Mouse (Mus musculus): Measurements from ENCODE around the gene Rnf220. TPM values are rescaled to one million over a fixed set of nuclear protein-coding genes. Genes with fewer than 3 reads are reported as not detected.

Gene Rnf220
- polyA plus RNA-seq, 1 experiment from 2014 or later, result 68.7 TPM

DNA sequence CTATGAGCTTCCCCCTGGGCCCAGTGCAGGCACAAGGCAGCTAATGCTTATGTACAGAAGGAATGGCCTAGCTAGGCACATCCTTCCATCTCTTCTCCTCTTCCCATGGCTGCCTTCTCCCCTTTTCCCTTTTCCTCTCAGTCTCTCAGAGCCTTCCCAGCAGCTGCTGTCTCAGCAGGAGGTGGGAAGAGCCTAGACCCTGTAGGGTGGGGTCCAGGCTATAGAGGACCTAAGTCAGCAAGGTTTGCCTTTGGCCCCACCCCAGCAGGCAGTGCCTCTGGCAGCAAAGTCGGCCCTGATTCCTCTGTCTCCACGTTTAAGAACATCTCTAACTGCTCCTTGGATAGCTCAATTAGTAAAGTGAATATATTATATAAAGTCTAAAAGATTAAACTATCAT, 147.5 kb downstream of the Rnf220 start:
- Histone ChIP-seq H3K27me3 (peaks cover 79% of the 10 kb centered on the region), H3K36me3 (no peaks in the 10 kb centered on the region), H3K27ac (no peak overlapping the region), H3K4me1 (peaks cover 7% of the 10 kb centered on the region; the same call in 1 of the 2 replicates), H3K4me2 (no peak overlapping the region), H3K9ac (no peak overlapping the region), H3K4me3 (replicated peaks) (no peak overlapping the region), H3K9me3 (replicated peaks) (no peaks in the 10 kb centered on the region)
- 35% methylated on average over 2 of the region's 2 CpGs for WGBS
- ATAC-seq (replicated peaks; ENCODE audit: low FRiP score), result no peak

DNA sequence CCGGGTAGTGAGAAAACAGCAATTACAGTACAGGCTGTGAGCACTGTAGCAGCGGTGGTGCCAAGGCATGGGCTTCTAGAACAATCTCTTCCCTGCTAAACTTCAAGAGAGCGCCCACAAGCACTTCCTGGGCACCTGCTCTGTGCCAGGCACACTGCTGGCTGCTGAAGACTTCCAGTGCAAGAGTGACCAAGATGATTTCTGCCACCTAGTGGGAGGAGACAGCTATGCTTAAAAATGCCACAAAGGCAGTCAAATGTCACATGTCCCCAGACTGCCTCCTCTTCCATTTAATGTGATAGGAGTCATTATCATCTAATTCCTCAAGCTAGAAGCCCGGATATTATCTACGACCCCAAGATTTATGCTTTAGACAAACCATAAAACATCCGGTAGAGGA, 150.8 kb downstream of the Rnf220 start:
- 36% methylated on average over 6 of the region's 6 CpGs for WGBS
- H3K4me2 ChIP-seq, result no peak overlapping the region
- H3K4me1 ChIP-seq, result no peaks in the 10 kb centered on the region
- H3K27me3 ChIP-seq, result peaks cover 80% of the 10 kb centered on the region
- H3K9me3 ChIP-seq (replicated peaks), result no peaks in the 10 kb centered on the region
- no peaks in the 10 kb centered on the region for H3K36me3 ChIP-seq
- no peak overlapping the region for H3K9ac ChIP-seq
- H3K4me3 ChIP-seq (replicated peaks), result no peak overlapping the region
- no peak overlapping the region for H3K27ac ChIP-seq
- ATAC-seq (replicated peaks; ENCODE audit: low FRiP score), result 0 out of 2 replicates have a peak, but pooled peaks have one; percentile 52

DNA sequence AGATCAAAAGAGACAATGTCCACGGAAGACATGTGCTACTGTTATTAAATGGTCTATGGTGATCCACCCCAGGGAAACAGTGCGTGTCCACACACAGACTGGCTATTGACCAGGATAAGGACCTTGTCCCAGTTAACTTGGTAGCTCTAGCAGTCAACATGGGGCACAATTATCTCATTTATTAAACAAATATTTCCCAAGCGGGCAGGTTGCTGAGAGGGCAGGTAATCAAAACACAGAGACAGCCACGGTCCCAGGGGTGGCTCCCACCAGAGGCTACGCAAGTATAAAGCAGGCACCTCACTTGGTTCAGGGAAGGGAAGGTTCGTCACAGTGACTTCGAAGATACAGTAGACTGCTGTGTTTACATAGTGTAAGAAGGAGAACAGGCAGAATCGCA, 153.5 kb downstream of the Rnf220 start:
- H3K9ac ChIP-seq, result no peak overlapping the region
- WGBS, result 77% methylated on average over 8 of the region's 8 CpGs
- no peak overlapping the region for H3K27ac ChIP-seq

DNA sequence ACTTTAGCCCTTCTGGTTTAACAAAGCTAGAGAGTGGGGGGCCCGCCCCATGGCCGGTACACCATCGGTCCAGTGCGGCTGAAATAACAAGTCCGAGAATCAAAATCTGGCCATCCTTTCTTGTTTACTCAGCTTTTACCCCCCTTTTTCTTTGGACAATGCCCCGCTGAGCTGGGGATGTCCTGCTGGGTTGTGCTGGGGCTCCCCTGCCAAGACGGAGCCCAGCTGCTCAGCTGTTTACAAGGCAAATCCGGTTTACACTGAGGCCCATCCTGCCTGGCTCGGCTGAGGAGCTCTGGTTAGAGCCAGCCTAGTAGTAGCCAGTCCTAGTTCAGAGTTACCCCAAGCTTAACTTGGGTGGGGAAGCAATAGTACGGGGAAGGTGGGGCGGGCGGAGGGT, 154.1 kb downstream of the Rnf220 start:
- Histone ChIP-seq H3K9ac (no peak overlapping the region), H3K36me3 (no peaks in the 10 kb centered on the region), H3K27me3 (peaks cover 69% of the 10 kb centered on the region), H3K4me1 (no peaks in the 10 kb centered on the region), H3K27ac (no peak overlapping the region), H3K4me3 (replicated peaks) (no peak overlapping the region), H3K9me3 (replicated peaks) (no peaks in the 10 kb centered on the region), H3K4me2 (no peak overlapping the region)
- ATAC-seq (replicated peaks; ENCODE audit: low FRiP score), result no peak
- WGBS, result 49% methylated on average over 12 of the region's 12 CpGs

More for the DNA sequence above, 153.5 kb downstream of the Rnf220 start:
- ATAC-seq (replicated peaks; ENCODE audit: low FRiP score), result no peak
- H3K4me1 ChIP-seq, result no peaks in the 10 kb centered on the region
- H3K9me3 ChIP-seq (replicated peaks), result no peaks in the 10 kb centered on the region
- H3K4me3 ChIP-seq (replicated peaks), result no peak overlapping the region
- no peak overlapping the region for H3K4me2 ChIP-seq
- H3K27me3 ChIP-seq, result peaks cover 72% of the 10 kb centered on the region
- no peaks in the 10 kb centered on the region for H3K36me3 ChIP-seq

DNA sequence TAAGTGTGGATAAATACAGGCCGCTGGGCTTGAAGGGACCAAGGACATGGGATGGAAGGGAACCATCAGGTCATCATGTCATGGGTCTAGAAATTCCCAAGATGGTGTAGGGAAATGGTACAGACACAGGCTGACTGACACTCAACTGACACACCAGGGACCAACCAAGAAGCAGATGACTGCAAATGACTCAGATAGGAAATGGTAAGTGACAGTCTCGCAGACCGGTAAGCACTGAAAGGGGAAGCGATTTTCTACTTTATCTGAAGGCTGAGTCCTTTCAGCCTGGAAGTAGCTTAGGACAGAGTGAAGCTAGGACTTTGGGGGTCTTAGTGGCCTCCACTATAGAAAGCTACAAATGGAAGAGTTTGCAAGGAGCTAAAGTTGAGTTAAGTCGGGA, 155.6 kb downstream of the Rnf220 start:
- no peak for ATAC-seq (replicated peaks; ENCODE audit: low FRiP score)
- peaks cover 73% of the 10 kb centered on the region for H3K27me3 ChIP-seq
- H3K36me3 ChIP-seq, result no peaks in the 10 kb centered on the region
- no peak overlapping the region for H3K27ac ChIP-seq
- WGBS, result 90% methylated on average over 5 of the region's 5 CpGs
- no peaks in the 10 kb centered on the region for H3K9me3 ChIP-seq (replicated peaks)
- no peaks in the 10 kb centered on the region for H3K4me1 ChIP-seq
- H3K4me3 ChIP-seq (replicated peaks), result no peak overlapping the region
- no peak overlapping the region for H3K9ac ChIP-seq
- H3K4me2 ChIP-seq, result no peak overlapping the region

DNA sequence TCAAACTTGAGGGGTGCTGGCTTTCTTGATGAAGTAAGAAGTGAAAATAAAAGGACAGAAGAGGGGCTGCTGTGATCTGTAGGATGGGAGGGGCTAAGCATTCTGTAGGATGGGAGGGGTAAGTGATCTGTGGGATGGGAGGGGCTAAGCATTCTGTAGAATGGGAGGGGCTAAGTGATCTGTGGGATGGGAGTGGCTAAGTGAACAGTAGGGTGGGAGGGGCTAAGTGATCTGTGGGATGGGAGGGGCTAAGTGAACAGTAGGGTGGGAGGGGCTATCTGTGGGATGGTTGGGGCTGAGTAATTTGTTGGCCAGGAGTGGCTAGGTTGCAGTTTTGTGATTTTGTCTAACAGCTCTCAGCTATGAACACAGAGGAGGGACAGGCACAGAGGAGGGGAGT, 157.1 kb downstream of the Rnf220 start:
- H3K27ac ChIP-seq, result no peak overlapping the region
- H3K27me3 ChIP-seq, result peaks cover 76% of the 10 kb centered on the region
- no peaks in the 10 kb centered on the region for H3K36me3 ChIP-seq
- no peak overlapping the region for H3K4me2 ChIP-seq
- H3K4me1 ChIP-seq, result no peaks in the 10 kb centered on the region
- no peak overlapping the region for H3K9ac ChIP-seq
- no peak overlapping the region for H3K4me3 ChIP-seq (replicated peaks)
- H3K9me3 ChIP-seq (replicated peaks), result no peaks in the 10 kb centered on the region
- no peak for ATAC-seq (replicated peaks; ENCODE audit: low FRiP score)

DNA sequence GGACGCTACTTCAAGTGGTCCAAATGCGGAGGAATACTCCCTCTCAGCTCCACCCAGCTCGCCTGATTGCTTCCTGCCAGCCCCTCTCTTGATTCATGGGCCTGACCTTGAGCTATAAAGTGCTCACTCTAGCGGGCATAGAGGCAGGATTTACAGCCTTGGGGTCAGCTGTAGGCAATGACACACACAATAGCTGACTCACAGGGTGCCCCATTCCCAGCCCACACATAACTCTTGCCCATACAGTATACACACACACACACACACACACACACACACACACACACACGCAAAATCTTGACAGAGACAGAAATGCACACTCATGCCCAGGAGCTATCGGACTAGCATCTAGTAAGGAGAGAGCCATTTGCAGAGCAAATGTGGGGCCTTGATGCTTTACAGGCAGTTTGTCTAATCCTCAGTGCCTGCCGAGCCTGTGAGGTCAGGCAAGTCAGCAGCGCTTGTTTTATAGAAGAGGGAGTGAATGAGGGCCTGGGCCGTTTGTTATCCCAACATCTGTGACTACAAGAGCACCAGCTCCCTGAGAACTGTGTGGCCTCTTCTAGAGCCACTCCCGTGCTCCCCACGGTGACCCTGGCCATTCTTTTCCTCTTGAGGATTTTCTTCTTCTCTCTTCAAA, 165.9 kb downstream of the Rnf220 start:
- Histone ChIP-seq H3K36me3 (no peaks in the 10 kb centered on the region), H3K4me3 (replicated peaks) (no peak overlapping the region), H3K27ac (no peak overlapping the region), H3K4me1 (peaks cover 25% of the 10 kb centered on the region), H3K27me3 (peaks cover 91% of the 10 kb centered on the region), H3K9me3 (replicated peaks) (no peaks in the 10 kb centered on the region), H3K4me2 (no peak overlapping the region), H3K9ac (no peak overlapping the region)
- 12% methylated on average over 11 of the region's 11 CpGs for WGBS
- ATAC-seq (replicated peaks; ENCODE audit: low FRiP score), result peak; percentile 87

DNA sequence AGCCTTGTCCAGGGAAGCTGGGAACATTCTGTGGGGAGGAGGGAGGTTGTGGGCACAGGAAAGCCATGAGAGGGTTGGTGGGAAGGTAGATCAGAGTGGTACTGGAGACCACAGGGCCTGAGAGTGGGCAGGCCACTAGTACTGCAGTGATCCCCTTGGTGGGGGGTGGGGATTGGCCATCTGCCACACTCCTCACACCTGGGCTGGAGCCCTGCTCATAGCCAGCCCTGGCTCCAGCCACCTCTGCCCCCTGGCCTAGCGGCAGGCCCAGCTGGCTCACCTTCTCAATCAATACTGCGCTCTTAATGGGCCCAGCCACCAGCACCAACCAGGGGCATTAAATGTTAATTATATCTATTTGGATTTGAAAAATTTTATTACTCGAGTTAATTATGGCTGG, 166.7 kb downstream of the Rnf220 start:
- H3K9me3 ChIP-seq (replicated peaks), result no peaks in the 10 kb centered on the region
- H3K9ac ChIP-seq, result no peak overlapping the region
- no peak overlapping the region for H3K4me2 ChIP-seq
- H3K27ac ChIP-seq, result no peak overlapping the region
- no peaks in the 10 kb centered on the region for H3K36me3 ChIP-seq
- peaks cover 91% of the 10 kb centered on the region for H3K27me3 ChIP-seq
- no peak overlapping the region for H3K4me3 ChIP-seq (replicated peaks)
- no peak for ATAC-seq (replicated peaks; ENCODE audit: low FRiP score)
- H3K4me1 ChIP-seq, result peaks cover 25% of the 10 kb centered on the region
- WGBS, result 27% methylated on average over 3 of the region's 3 CpGs

DNA sequence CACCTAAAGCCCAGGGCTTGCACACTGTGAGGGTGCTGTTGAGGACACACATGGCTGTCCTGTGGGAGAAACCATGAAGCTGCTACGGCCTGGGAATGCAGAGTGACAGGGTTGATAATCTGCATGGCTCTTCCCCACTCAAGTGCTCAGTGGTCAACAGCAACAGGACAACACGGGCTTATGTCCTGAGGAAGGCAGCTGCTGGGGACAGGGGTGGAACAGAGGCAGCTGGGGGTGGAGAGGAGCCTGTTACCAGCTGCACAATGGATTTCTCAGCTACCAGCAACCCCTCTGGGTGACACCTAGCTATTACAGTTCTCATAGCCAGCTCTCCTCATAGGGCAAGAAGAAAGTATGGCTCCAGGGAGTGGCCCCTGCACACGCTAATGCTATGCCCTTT, 169.9 kb downstream of the Rnf220 start:
- Histone ChIP-seq H3K9ac (no peak overlapping the region), H3K4me1 (peaks cover 39% of the 10 kb centered on the region), H3K9me3 (replicated peaks) (no peaks in the 10 kb centered on the region), H3K4me2 (no peak overlapping the region), H3K27me3 (peaks cover 93% of the 10 kb centered on the region), H3K4me3 (replicated peaks) (no peak overlapping the region), H3K27ac (no peak overlapping the region), H3K36me3 (no peaks in the 10 kb centered on the region)
- 82% methylated on average over 3 of the region's 3 CpGs for WGBS
- ATAC-seq (replicated peaks; ENCODE audit: low FRiP score), result no peak

DNA sequence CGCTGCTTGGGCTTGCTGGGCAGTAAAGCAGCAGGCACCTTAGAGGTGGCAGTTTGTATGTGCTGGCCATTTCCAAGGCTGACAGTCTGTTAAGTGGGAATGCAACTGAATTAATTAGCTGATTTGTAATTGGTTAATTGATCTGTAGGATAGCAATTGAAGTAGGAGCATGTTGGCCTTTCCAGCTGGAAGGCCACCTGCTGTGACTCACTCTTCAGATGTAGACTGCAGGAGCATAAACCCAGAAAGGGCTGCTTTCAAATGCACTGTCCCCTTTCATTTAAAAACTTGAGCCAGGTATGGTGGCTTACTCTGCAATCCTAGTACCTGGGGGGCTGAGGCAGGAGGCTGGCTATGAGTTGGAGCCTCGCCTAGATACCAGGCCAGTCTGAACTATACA, 171.8 kb downstream of the Rnf220 start:
- no peaks in the 10 kb centered on the region for H3K9me3 ChIP-seq (replicated peaks)
- no peak overlapping the region for H3K4me3 ChIP-seq (replicated peaks)
- WGBS, result 82% methylated on average over 2 of the region's 2 CpGs
- H3K4me1 ChIP-seq, result peaks cover 25% of the 10 kb centered on the region
- no peak overlapping the region for H3K9ac ChIP-seq
- peaks cover 100% of the 10 kb centered on the region for H3K27me3 ChIP-seq
- no peak overlapping the region for H3K4me2 ChIP-seq
- no peak for ATAC-seq (replicated peaks; ENCODE audit: low FRiP score)
- H3K27ac ChIP-seq, result no peak overlapping the region
- H3K36me3 ChIP-seq, result no peaks in the 10 kb centered on the region

DNA sequence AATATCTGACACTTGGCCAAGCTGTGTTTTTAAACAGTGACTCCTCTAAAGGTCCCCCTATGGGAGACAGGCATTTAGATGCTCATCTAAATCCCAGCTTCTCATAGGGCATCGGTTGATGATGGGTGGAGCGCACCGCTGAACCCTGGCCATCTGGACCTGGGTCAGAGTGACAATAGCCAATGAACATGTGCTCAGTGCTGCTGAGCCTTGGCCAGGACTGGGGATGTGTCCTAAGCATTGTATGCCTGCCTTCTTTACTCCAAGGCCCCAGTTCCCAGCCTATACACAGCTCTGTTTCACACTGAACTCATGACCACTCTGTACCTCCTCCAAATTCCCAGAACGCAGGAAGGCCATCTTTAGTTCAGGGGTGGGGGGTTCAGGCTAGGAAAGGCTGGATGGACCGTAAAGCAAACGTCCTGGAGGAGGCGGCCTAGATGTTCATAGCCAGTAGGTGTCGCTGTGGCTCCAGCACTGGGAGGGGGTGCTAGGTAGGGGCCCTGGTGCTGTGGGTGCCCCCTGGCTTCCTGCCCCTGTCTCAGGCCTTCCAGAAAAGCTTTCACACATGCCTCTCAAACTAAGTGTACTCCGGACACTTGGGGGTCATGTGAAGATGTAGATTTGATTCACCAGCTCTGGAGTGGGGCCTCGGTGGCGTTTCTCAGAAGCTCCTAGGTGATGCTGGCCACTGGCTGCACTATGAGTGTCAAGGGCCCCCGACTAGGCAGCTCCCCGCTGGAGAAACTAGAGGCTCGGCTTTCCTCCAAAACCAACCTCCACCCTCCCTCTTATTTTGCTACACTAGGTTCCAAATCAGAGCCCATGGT, 173.1 kb downstream of the Rnf220 start:
- Histone ChIP-seq H3K9ac (no peak overlapping the region), H3K36me3 (no peaks in the 10 kb centered on the region), H3K9me3 (replicated peaks) (no peaks in the 10 kb centered on the region), H3K27me3 (peaks cover 100% of the 10 kb centered on the region), H3K4me2 (no peak overlapping the region), H3K27ac (no peak overlapping the region), H3K4me3 (replicated peaks) (no peak overlapping the region), H3K4me1 (peaks cover 23% of the 10 kb centered on the region)
- 16% methylated on average over 14 of the region's 14 CpGs for WGBS
- peak; percentile 47 for ATAC-seq (replicated peaks; ENCODE audit: low FRiP score)

DNA sequence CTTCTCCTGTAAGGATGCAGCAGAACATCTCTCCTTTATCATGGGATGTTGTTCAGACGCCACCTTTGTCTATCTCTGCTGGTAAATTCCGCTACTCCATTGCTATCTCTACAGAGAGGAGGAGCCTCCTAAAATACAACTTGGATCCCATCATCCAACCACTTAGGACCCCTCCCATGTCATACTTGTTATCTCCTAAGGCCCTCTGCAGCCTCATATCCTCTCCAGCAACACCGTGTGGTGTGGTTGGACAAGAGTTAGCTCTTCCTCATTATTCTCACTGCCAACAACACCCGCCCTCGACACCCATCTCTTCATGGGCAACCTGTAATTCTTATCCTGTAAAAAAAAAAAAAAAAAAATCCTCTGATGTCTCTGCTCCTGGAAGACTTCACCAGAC, 175.8 kb downstream of the Rnf220 start:
- H3K4me1 ChIP-seq, result peaks cover 45% of the 10 kb centered on the region
- ATAC-seq (replicated peaks; ENCODE audit: low FRiP score), result no peak
- no peak overlapping the region for H3K4me2 ChIP-seq
- no peaks in the 10 kb centered on the region for H3K36me3 ChIP-seq
- no peak overlapping the region for H3K4me3 ChIP-seq (replicated peaks)
- WGBS, result 87% methylated on average over 5 of the region's 5 CpGs
- no peak overlapping the region for H3K27ac ChIP-seq
- peaks cover 100% of the 10 kb centered on the region for H3K27me3 ChIP-seq
- no peaks in the 10 kb centered on the region for H3K9me3 ChIP-seq (replicated peaks)
- H3K9ac ChIP-seq, result no peak overlapping the region

All from kidney, embryonic 15.5 days (tissue).